Mouse (Mus musculus): Measurements from ENCODE around the gene Sf3b1.
A peak's percentile ranks its signal among the peaks of the same experiment; 100 is the strongest.
"Not testable (repeated sequence)": the region's sequence is repeated elsewhere in the genome, so short reads cannot be mapped to it uniquely, and the experiment has no call there.

Gene Sf3b1

GRCm38 (mm10) chr1:55027253-55027801 is at the start of gene Sf3b1:
Gene Sf3b1 (minus strand): TSS chr1:55027481.
- DNase-seq (ENCODE audit: low read depth, low spot score) = peak; percentile 98

- DNase-seq (ENCODE audit: low read depth, low spot score) = no peak
These were observed 49.1 kb upstream of the Sf3b1 start for GRCm38 (mm10) chr1:55076395-55076743.

- DNase-seq (ENCODE audit: low read depth, low spot score) = no peak
These were observed 48.5 kb upstream of the Sf3b1 start for GRCm38 (mm10) chr1:55075652-55076394.

- no peak for DNase-seq (ENCODE audit: low read depth, low spot score)
These were observed 47.5 kb upstream of the Sf3b1 start for GRCm38 (mm10) chr1:55074757-55075156.

- DNase-seq (ENCODE audit: low read depth, low spot score) = not testable (repeated sequence)
These were observed 45.0 kb upstream of the Sf3b1 start for GRCm38 (mm10) chr1:55072328-55072727.

GRCm38 (mm10) chr1:55061772-55062171 is 34.5 kb upstream of the Sf3b1 start:
- no peak for DNase-seq (ENCODE audit: low read depth, low spot score)

- no peak for DNase-seq (ENCODE audit: low read depth, low spot score)
These were observed 33.8 kb upstream of the Sf3b1 start for GRCm38 (mm10) chr1:55061099-55061498.

- DNase-seq (ENCODE audit: low read depth, low spot score) = not testable (repeated sequence)
These were observed 31.1 kb upstream of the Sf3b1 start for GRCm38 (mm10) chr1:55058383-55058782.

GRCm38 (mm10) chr1:55055322-55056115 is 28.2 kb upstream of the Sf3b1 start:
- DNase-seq (ENCODE audit: low read depth, low spot score) = no peak

- DNase-seq (ENCODE audit: low read depth, low spot score) = peak; percentile 20
These were observed 26.3 kb upstream of the Sf3b1 start for GRCm38 (mm10) chr1:55053596-55053995.

- peak; percentile 71 for DNase-seq (ENCODE audit: low read depth, low spot score)
These were observed 25.7 kb upstream of the Sf3b1 start for GRCm38 (mm10) chr1:55053005-55053404.

- peak; percentile 99 for DNase-seq (ENCODE audit: low read depth, low spot score)
These were observed 25.2 kb upstream of the Sf3b1 start, which contains the start of gene Coq10b for GRCm38 (mm10) chr1:55052355-55052953. Gene Coq10b (plus strand): TSS chr1:55052770.

- peak; percentile 64 for DNase-seq (ENCODE audit: low read depth, low spot score)
These were observed 24.4 kb upstream of the Sf3b1 start for GRCm38 (mm10) chr1:55051671-55052070.

GRCm38 (mm10) chr1:55048841-55049587 is 21.7 kb upstream of the Sf3b1 start:
- DNase-seq (ENCODE audit: low read depth, low spot score) = peak; percentile 19

GRCm38 (mm10) chr1:55043164-55043563 is 15.9 kb upstream of the Sf3b1 start:
- DNase-seq (ENCODE audit: low read depth, low spot score) = no peak

- DNase-seq (ENCODE audit: low read depth, low spot score) = peak; percentile 70
These were observed 15.0 kb upstream of the Sf3b1 start for GRCm38 (mm10) chr1:55042246-55042645.

GRCm38 (mm10) chr1:55041691-55042090 is 14.4 kb upstream of the Sf3b1 start:
- DNase-seq (ENCODE audit: low read depth, low spot score) = no peak

- no peak for DNase-seq (ENCODE audit: low read depth, low spot score)
These were observed 12.7 kb upstream of the Sf3b1 start for GRCm38 (mm10) chr1:55039944-55040343.

GRCm38 (mm10) chr1:55031026-55031779 is 3.9 kb upstream of the Sf3b1 start:
- peak; percentile 43 for DNase-seq (ENCODE audit: low read depth, low spot score)

- peak; percentile 38 for DNase-seq (ENCODE audit: low read depth, low spot score)
These were observed 2.2 kb upstream of the Sf3b1 start for GRCm38 (mm10) chr1:55029446-55029845.
